Mouse (Mus musculus): ENCODE results near the gene Phox2a. TPM values are rescaled to one million over a fixed set of nuclear protein-coding genes. Genes with fewer than 3 reads are reported as not detected.

Phox2a gene
- polyA plus RNA-seq, 1 experiment from 2014 or later: not detected

DNA sequence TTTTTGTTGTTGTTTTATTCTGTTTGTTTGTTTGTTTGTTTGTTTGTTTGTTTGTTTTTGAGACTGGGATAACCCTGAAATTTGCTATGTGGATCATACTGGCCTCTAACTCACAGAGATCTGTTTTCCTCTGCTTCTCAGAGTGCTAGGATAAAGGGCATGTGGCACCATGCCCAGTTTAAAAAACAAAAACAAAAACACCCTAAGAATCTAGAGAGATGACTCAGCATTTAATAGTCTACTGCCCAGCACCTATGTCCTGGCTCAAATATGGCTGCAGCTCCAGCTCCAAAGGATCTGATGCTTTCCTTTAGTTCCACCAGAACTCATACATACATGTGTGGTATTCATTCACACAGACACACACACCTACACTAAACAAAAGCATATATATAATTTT is 42.9 kb downstream of the Phox2a start:
- H3K27ac ChIP-seq: no peak overlapping the region
- no peaks in the 10 kb centered on the region for H3K36me3 ChIP-seq (ENCODE audit: inconsistent target)
- no peaks in the 10 kb centered on the region for H3K79me2 ChIP-seq (ENCODE audit: inconsistent target)
- no peak overlapping the region for H3K4me3 ChIP-seq (ENCODE audit: inconsistent target)

DNA sequence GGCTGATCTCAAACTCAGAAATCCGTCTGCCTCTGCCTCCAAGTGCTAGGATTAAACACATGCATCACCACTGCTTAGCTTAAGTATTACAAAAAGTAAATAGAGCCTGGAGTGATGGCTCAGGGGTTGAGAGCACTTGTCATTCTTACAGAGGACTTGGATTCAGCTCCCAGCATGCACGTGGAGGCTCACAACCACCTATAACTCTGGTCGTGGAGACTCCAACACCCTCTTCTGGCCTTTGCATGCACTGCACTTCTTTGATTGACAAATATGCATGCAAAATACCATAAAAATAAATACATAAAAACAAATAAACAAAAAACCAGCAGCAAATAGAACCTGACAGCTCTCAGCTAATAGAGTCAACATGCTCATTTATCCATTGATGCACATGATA is 44.2 kb downstream of the Phox2a start:
- no peaks in the 10 kb centered on the region for H3K36me3 ChIP-seq (ENCODE audit: inconsistent target)
- WGBS (ENCODE audit: missing documents): 87% methylated on average over 3 of the region's 3 CpGs

GRCm38 (mm10) chr7:101863415-101863814 is 45.3 kb downstream of the Phox2a start, which contains the start of gene Anapc15:
Gene Anapc15, plus strand, starts transcription at chr7:101863715.
- no peaks in the 10 kb centered on the region for H3K36me3 ChIP-seq (ENCODE audit: inconsistent target)
- 39% methylated on average over 3 of the region's 3 CpGs for WGBS (ENCODE audit: missing documents)
- no peak within 1 kb of the TSS for H3K4me3 ChIP-seq (ENCODE audit: inconsistent target)
- H3K27ac ChIP-seq: no peak within 1 kb of the TSS
- no peaks in the 10 kb centered on the region for H3K79me2 ChIP-seq (ENCODE audit: inconsistent target)

More for the DNA sequence above, 44.2 kb downstream of the Phox2a start:
- Histone ChIP-seq H3K79me2 (ENCODE audit: inconsistent target) (no peaks in the 10 kb centered on the region), H3K4me3 (ENCODE audit: inconsistent target) (no peak overlapping the region), H3K27ac (no peak overlapping the region)

DNA sequence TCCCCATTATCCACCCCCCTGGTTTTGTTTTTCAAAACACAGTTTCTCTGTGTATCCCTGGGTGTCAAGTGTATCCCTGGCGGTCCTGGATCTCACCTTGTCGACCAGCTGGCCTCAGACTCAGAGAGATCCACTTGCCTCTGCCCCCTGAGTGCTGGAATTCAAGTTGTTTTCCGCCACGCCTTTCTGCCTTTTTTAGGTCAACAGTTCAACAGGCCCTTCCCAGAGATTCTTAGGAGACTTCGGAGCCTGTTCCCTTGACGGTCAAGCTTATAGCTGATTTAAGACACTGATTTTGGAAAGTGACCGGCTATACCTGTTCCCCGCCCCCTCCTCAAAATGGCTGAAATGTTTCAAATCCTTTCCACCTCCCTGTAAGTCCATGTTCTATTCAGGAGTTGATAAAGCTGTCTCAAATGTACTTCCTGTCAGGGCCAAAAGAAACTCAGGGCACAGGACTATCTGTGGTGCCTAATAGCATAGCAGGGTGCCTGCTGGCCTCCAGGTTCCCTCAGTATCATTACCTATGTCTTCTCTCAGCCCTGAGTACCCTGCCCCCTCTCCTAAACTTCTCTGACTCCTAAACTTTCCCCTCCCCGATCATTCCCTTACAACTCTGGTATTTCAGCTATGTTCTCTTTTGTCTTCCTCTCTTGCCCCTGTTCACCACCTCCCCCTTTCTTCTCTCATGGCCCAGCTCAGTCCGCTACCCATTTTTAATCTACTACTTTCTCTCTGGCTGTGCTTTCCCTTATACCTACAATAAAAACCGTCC is 48.6 kb downstream of the Phox2a start:
- Histone ChIP-seq H3K79me2 (ENCODE audit: inconsistent target) (no peaks in the 10 kb centered on the region), H3K27ac (no peak overlapping the region), H3K36me3 (ENCODE audit: inconsistent target) (no peaks in the 10 kb centered on the region), H3K4me3 (ENCODE audit: inconsistent target) (no peak overlapping the region)
- WGBS (ENCODE audit: missing documents): 90% methylated on average over 11 of the region's 11 CpGs

DNA sequence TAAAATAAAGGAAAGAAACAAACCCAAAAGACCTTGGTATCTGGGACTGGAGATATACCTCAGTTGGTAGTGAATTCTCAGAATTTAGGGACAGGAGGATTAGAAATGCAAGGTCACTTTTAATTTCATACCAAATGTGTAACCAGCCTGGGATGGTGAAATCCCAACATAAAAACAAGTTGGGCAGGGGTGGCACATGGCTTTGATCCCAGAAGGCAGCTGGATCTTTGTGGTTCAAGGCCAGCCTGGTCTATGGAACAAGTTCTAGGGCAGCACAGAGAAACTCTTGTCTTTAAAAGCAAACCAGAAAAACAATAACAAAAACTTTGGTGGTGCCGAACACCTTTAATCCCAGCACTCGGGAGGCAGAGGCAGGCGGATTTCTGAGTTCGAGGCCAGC is 49.4 kb downstream of the Phox2a start:
- Histone ChIP-seq H3K36me3 (ENCODE audit: inconsistent target) (no peaks in the 10 kb centered on the region), H3K79me2 (ENCODE audit: inconsistent target) (no peaks in the 10 kb centered on the region; the same call in 1 of the 2 replicates), H3K4me3 (ENCODE audit: inconsistent target) (no peak overlapping the region), H3K27ac (no peak overlapping the region)
- 100% methylated on average over 1 of the region's 4 CpGs for WGBS (ENCODE audit: missing documents)

- Histone ChIP-seq H3K27ac (no peak overlapping the region), H3K36me3 (ENCODE audit: inconsistent target) (no peaks in the 10 kb centered on the region), H3K4me3 (ENCODE audit: inconsistent target) (no peak overlapping the region), H3K79me2 (ENCODE audit: inconsistent target) (no peaks in the 10 kb centered on the region; the same call in 1 of the 2 replicates)
- WGBS (ENCODE audit: missing documents): 95% methylated on average over 13 of the region's 13 CpGs
Measured at GRCm38 (mm10) chr7:101868241-101869162, 50.4 kb downstream of the Phox2a start.

GRCm38 (mm10) chr7:101869163-101869500 is 51.0 kb downstream of the Phox2a start:
- H3K36me3 ChIP-seq (ENCODE audit: inconsistent target): no peaks in the 10 kb centered on the region
- H3K27ac ChIP-seq: no peak overlapping the region
- H3K4me3 ChIP-seq (ENCODE audit: inconsistent target): no peak overlapping the region
- no peaks in the 10 kb centered on the region; the same call in 1 of the 2 replicates for H3K79me2 ChIP-seq (ENCODE audit: inconsistent target)
- WGBS (ENCODE audit: missing documents): 93% methylated on average over 7 of the region's 7 CpGs

GRCm38 (mm10) chr7:101870629-101871028 is 52.5 kb downstream of the Phox2a start, which contains the start of gene Folr1:
Gene Folr1, minus strand, starts transcription at chr7:101870788.
- Histone ChIP-seq H3K4me3 (ENCODE audit: inconsistent target) (peak within 1 kb of the TSS; percentile 7; the same call in 1 of the 2 replicates), H3K36me3 (ENCODE audit: inconsistent target) (no peaks in the 10 kb centered on the region), H3K79me2 (ENCODE audit: inconsistent target) (no peaks in the 10 kb centered on the region; the same call in 1 of the 2 replicates), H3K27ac (peak within 1 kb of the TSS; percentile 66)
- 88% methylated on average over 2 of the region's 2 CpGs for WGBS (ENCODE audit: missing documents)

GRCm38 (mm10) chr7:101871296-101871695 is 53.2 kb downstream of the Phox2a start:
- no peaks in the 10 kb centered on the region; the same call in 1 of the 2 replicates for H3K79me2 ChIP-seq (ENCODE audit: inconsistent target)
- 87% methylated on average over 3 of the region's 3 CpGs for WGBS (ENCODE audit: missing documents)
- H3K36me3 ChIP-seq (ENCODE audit: inconsistent target): no peaks in the 10 kb centered on the region
- H3K4me3 ChIP-seq (ENCODE audit: inconsistent target): peak overlapping the region; percentile 7; the same call in 1 of the 2 replicates
- H3K27ac ChIP-seq: peak overlapping the region; percentile 66

Other genes with a start within 250 kb of the Phox2a start
- gene Art2b, start 232.7 kb upstream of the Phox2a start, polyA plus RNA-seq (2018): 1.4 to 1.6 TPM in 2 of 3 replicates, not detected in the other
- 11.3 to 15.1 TPM (median 11.4 TPM) in 3 replicates for gene Clpb, start 154.7 kb upstream of the Phox2a start, polyA plus RNA-seq (2018)
- gene Inppl1, start 19.9 kb downstream of the Phox2a start, polyA plus RNA-seq (2018): 63.7 to 85.3 TPM (median 76.3 TPM) in 3 replicates
- gene Folr2, start 38.9 kb downstream of the Phox2a start, polyA plus RNA-seq (2018): 21.1 to 134 TPM (median 134 TPM) in 3 replicates
- 80.5 to 140 TPM (median 104 TPM) in 3 replicates for gene Anapc15, start 45.4 kb downstream of the Phox2a start, polyA plus RNA-seq (2018)
- 0.50 to 0.59 TPM in 2 of 3 replicates, not detected in the other for gene Folr1, start 52.5 kb downstream of the Phox2a start, polyA plus RNA-seq (2018)
- gene Lamtor1, start 87.6 kb downstream of the Phox2a start, polyA plus RNA-seq (2018): 249 to 321 TPM (median 295 TPM) in 3 replicates
- gene Tomt, start 88.0 kb downstream of the Phox2a start, polyA plus RNA-seq (2018): 0.09 to 0.23 TPM (median 0.21 TPM) in 3 replicates
- gene Lrrc51, start 115.6 kb downstream of the Phox2a start, polyA plus RNA-seq (2018): 1.2 to 2.8 TPM (median 2.0 TPM) in 3 replicates
- 61.1 to 130 TPM (median 82.9 TPM) in 3 replicates for gene Numa1, start 115.8 kb downstream of the Phox2a start, polyA plus RNA-seq (2018)
- gene Il18bp, start 200.4 kb downstream of the Phox2a start, polyA plus RNA-seq (2018): 56.7 to 120 TPM (median 96.3 TPM) in 3 replicates
- gene Rnf121, start 247.2 kb downstream of the Phox2a start, polyA plus RNA-seq (2018): 17.9 to 24.1 TPM (median 19.6 TPM) in 3 replicates
- gene Xndc1, start 247.2 kb downstream of the Phox2a start, polyA plus RNA-seq (2018): 9.5 to 11.5 TPM (median 11.5 TPM) in 3 replicates
- 0.07 to 0.19 TPM in 2 of 3 replicates, not detected in the other for gene Xntrpc, start 247.4 kb downstream of the Phox2a start, polyA plus RNA-seq (2018)

Measured in macrophage (primary cell).